Mouse (Mus musculus) forebrain, embryonic 15.5 days (tissue): ENCODE measurements around the gene Pcif1. TPM values are rescaled to one million over a fixed set of nuclear protein-coding genes. Genes with fewer than 3 reads are reported as not detected.
"Not testable (repeated sequence)": the region's sequence is repeated elsewhere in the genome, so short reads cannot be mapped to it uniquely, and the experiment has no call there.

Source experiments
- ATAC-seq: fragments of 200-750 bp; cut with Nextera tagmentation; replicated peaks from 2 replicates; pipeline ENCODE4 v1.8.0; 2017; ENCODE audit warnings: mild to moderate bottlenecking, moderate TSS enrichment, moderate library complexity
- H3K27ac ChIP-seq: fragments of 300-500 bp; sonication (generic); replicated peaks from 2 replicates; pipeline ENCODE4 v1.5.1; 2015; ENCODE audit warnings: mild to moderate bottlenecking, inconsistent platforms
- H3K27me3 ChIP-seq: fragments of 300-500 bp; sonication (generic); 2 replicates; pipeline ENCODE4 v1.6.1; 2015; ENCODE audit warnings: inconsistent platforms
- H3K36me3 ChIP-seq: fragments of 300-500 bp; sonication (generic); 2 replicates; pipeline ENCODE4 v1.6.1; 2015; ENCODE audit warnings: mild to moderate bottlenecking, inconsistent platforms
- H3K4me1 ChIP-seq: fragments of 300-500 bp; sonication (generic); 2 replicates; pipeline ENCODE4 v1.6.1; 2015; ENCODE audit warnings: inconsistent platforms
- H3K4me2 ChIP-seq: fragments of 300-500 bp; sonication (generic); replicated peaks from 2 replicates; pipeline ENCODE4 v1.6.1; 2015; ENCODE audit warnings: mild to moderate bottlenecking, inconsistent platforms
- H3K4me3 ChIP-seq: fragments of 300-500 bp; sonication (generic); 2 replicates; pipeline ENCODE4 v1.5.1; 2015; ENCODE audit warnings: mild to moderate bottlenecking, inconsistent platforms
- H3K9ac ChIP-seq: fragments of 300-500 bp; sonication (generic); replicated peaks from 2 replicates; pipeline ENCODE4 v1.6.1; 2015; ENCODE audit warnings: mild to moderate bottlenecking, inconsistent platforms
- H3K9me3 ChIP-seq: fragments of 300-500 bp; sonication (generic); 2 replicates; pipeline ENCODE4 v1.6.1; 2016; ENCODE audit warnings: inconsistent platforms
- WGBS: fragments of 180-500 bp; shearing (Covaris S2); methylation state at CpG from one replicate; pipeline ENCODE4 v1.1.7; 2015; ENCODE audit warnings: mixed read lengths; 5-methylcytosine and 5-hydroxymethylcytosine counted together
- polyA plus RNA-seq: library from polyadenylated mRNA; unstranded; fragments of >200 nt; fragmentation: Nextera tagmentation; extraction: Ambion mirVana; gene quantifications from 2 replicates; pipeline ENCODE4 v1.2.1, GENCODE M21; 2015

Pcif1 gene
- polyA plus RNA-seq, 1 experiment from 2014 or later = 101 TPM

DNA sequence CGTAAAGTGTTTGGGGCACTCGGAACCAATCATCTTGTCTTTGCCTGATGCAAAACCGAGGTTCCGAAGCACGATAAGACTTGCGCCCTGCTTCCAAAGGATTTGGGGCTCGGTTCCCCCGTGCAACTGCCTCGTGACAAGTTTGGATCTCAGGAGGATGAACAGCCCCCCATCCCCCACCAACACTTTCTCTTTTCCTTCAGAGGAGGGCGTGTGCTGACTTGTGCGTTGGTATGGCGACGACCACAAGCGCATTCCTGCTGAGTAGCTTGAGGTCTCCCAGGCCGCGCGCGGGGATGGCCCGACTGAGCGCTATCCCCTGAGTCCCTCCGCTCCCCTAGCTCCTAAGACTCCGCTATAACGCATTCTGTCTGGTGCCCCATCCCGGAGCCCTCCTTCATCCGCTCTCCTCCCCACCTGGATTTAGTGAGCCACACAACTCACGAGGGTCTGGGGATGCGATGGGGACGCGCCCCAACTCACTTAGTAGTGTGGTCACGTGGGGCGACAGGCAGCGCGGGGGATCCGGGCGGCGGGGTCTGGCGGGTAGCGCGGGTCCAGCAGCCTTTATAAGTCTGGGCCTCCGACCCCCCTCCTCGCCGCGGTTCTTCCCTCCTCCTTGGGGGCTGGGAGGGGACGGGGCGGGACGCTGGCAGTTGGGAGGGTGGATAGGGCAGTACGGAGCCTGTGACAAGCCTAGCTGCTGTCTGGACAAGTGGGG lies 21.8 kb upstream of the Pcif1 start, which contains the start of gene Pltp:
Gene Pltp, minus strand, starts transcription at position 611 of the 721 bp plus-strand sequence.
- Histone ChIP-seq H3K9ac (peak within 1 kb of the TSS; percentile 39), H3K36me3 (no peaks in the 10 kb centered on the region), H3K27me3 (peaks cover 37% of the 10 kb centered on the region), H3K4me2 (peak within 1 kb of the TSS; percentile 90), H3K4me3 (peak within 1 kb of the TSS; percentile 44), H3K27ac (no peak within 1 kb of the TSS), H3K9me3 (no peaks in the 10 kb centered on the region), H3K4me1 (peaks cover 26% of the 10 kb centered on the region)
- ATAC-seq = peak; percentile 57
- WGBS = under 1% methylated on average over 45 of the region's 47 CpGs

DNA sequence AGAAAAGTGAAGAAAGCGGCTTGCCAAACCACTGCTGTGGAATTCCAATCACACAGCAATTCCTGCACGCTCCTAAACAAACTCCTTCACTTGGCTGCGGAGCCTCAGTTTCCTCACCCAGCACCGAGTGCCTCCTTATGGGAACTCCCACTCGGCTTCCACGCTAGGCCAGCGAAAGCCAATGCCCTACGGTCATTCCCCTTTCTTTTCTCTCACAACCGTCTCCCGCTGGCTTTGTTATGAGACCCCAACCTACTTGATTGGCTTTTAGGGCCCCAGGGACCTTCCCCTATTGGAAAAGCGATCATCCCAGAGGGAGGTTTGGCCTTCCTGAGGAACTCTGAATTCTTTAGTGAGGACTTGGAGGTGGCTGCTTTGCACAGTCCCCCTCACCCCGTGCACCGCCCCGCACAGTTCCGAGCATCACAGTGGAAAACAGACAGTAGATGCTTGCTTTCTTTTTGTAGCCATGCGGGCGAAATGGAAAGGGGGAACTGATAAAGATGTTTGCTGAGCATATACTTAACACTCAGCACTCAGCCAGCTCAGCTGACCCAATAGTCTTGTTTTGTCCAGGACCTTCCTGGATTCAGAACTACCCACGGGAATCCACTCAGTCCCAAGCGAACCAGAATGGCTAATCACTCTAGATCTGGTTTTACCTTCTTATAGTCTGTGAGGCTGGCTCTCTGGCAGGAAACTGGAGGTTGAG lies 21.1 kb upstream of the Pcif1 start:
- no peaks in the 10 kb centered on the region for H3K36me3 ChIP-seq
- no peak overlapping the region for H3K9ac ChIP-seq
- peak overlapping the region; percentile 90 for H3K4me2 ChIP-seq
- H3K27ac ChIP-seq = no peak overlapping the region
- H3K4me1 ChIP-seq = peaks cover 31% of the 10 kb centered on the region
- no peak for ATAC-seq
- H3K4me3 ChIP-seq = peak overlapping the region; percentile 44
- H3K27me3 ChIP-seq = peaks cover 37% of the 10 kb centered on the region
- no peaks in the 10 kb centered on the region for H3K9me3 ChIP-seq
- 3% methylated on average over 19 of the region's 19 CpGs for WGBS

DNA sequence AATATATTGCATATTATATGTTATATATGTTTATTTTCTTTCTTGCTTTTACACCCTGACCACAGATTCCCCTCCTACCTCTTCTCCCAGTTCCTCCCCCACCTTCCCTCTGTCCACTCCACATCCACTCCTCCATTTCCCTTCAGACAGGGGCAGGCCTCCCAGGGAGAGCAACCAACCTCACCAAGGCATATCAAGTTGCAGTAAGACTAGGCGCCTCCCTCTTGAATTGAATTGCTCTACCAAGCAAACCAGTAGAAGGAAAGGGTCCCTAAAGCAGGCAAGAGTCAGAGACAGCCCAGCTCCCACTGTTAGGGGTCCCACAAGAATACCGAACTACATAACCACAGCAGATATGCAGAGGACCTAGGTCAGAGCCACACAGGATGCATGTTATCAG lies 19.9 kb upstream of the Pcif1 start:
- WGBS = 72% methylated on average over 2 of the region's 2 CpGs
- no peak for ATAC-seq

DNA sequence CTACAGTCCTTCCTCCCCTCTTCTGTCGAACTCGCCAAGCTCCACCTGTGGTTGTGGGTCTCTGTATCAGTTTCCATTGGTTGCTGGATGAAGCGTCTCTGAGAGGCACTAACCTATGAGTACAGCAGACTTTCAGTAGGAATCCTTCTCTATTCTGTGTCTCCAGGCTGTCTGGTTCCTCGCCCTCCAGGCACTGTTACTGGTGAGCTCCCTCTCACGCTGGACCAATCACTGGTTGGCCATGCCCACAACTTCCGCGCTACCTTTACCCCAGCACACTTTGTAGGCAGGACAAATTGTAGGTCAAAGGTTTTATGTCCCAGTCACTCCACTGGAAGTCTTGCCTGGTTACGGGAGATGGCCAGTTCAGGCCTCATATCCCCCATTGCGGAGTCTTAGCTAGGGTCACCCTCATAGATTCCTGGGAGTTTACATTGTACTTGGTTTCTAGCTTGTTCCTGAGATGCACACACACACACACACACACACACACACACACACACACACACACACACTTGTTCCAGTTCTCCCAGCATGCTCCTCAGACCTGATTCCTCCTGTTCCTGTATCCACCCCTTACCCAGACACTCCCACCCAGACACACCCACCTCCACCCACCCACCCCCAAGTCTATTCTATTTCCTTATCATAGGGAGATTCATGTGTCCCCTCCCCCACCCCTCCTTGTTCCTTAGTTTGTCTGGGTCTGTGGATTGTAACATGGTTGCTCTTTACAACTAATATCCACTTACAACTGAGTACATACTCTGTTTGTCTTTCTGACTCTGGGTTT lies 19.3 kb upstream of the Pcif1 start:
- 64% methylated on average over 9 of the region's 9 CpGs for WGBS
- no peak for ATAC-seq
- no peaks in the 10 kb centered on the region for H3K36me3 ChIP-seq
- no peak overlapping the region for H3K9ac ChIP-seq
- peaks cover 36% of the 10 kb centered on the region for H3K27me3 ChIP-seq
- no peaks in the 10 kb centered on the region for H3K9me3 ChIP-seq
- no peak overlapping the region for H3K4me3 ChIP-seq
- no peak overlapping the region for H3K27ac ChIP-seq
- H3K4me2 ChIP-seq = no peak overlapping the region
- peaks cover 31% of the 10 kb centered on the region for H3K4me1 ChIP-seq

More for the DNA sequence above, 19.9 kb upstream of the Pcif1 start:
- Histone ChIP-seq H3K9ac (no peak overlapping the region), H3K36me3 (no peaks in the 10 kb centered on the region), H3K27me3 (peaks cover 37% of the 10 kb centered on the region), H3K27ac (no peak overlapping the region), H3K9me3 (no peaks in the 10 kb centered on the region), H3K4me2 (no peak overlapping the region), H3K4me3 (no peak overlapping the region), H3K4me1 (peaks cover 31% of the 10 kb centered on the region)

DNA sequence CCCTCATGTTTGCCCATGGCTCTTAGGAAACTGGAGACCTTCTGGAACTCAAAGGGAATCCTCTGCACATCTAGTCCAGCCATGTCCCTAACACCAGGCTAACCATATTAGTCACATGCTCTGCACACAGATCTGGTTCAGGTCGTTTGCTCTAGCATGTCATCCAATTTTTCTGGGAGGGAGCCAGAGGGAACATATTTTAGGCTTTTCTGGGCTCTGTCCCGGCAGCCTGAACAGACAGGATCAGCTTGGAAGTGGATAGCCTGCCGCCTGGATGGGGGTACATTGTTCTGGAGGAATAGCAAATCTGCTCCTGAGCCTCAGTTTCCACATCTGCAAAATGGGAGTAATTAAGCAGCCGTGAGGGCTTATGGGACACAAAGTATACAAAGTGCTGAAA lies 18.0 kb upstream of the Pcif1 start:
- H3K9me3 ChIP-seq = no peaks in the 10 kb centered on the region
- H3K27me3 ChIP-seq = peaks cover 27% of the 10 kb centered on the region; the same call in 1 of the 2 replicates
- no peak overlapping the region for H3K9ac ChIP-seq
- H3K36me3 ChIP-seq = no peaks in the 10 kb centered on the region
- H3K27ac ChIP-seq = no peak overlapping the region
- no peak overlapping the region for H3K4me2 ChIP-seq
- H3K4me1 ChIP-seq = peaks cover 31% of the 10 kb centered on the region
- ATAC-seq = no peak
- 71% methylated on average over 4 of the region's 4 CpGs for WGBS
- H3K4me3 ChIP-seq = no peak overlapping the region

DNA sequence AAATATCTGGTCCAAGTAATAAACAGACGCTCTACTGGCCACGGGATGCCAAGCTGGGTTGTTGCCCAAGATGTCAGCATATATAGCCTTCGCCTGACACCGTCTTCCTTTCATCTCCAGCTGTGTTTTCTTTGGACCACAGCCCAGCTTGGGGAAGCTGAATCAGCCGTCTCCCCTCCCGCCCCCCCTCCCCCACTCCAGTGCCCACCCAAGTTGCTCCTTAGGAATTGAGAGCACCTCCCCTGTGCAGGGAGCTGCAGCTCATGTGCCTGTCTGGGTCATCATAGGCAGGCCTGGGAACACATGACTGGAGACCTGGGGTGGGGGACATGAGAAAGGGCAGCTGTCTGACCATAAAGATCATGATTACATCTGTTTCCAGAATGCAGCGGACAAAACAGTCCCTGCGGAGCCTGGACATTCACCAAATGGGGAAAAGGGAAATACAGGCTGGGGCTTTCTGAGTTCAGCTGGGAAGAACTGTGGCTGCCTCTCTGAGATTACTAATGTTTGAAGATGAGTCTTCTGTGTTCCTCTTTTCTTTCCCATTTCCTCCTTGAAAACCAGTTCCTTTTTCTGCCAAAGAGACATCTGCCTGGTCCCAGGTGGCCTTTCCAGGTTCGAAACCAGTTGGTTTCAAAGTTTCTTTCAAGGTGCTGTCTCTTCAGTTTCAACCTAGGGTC lies 16.8 kb upstream of the Pcif1 start:
- Histone ChIP-seq H3K4me3 (no peak overlapping the region), H3K27me3 (peaks cover 14% of the 10 kb centered on the region; the same call in 1 of the 2 replicates), H3K4me1 (peaks cover 19% of the 10 kb centered on the region), H3K9ac (no peak overlapping the region), H3K4me2 (no peak overlapping the region), H3K27ac (peak overlapping the region; percentile 16; the same call in 1 of the 2 replicates), H3K9me3 (no peaks in the 10 kb centered on the region), H3K36me3 (no peaks in the 10 kb centered on the region)
- ATAC-seq = no peak
- WGBS = 36% methylated on average over 9 of the region's 9 CpGs

DNA sequence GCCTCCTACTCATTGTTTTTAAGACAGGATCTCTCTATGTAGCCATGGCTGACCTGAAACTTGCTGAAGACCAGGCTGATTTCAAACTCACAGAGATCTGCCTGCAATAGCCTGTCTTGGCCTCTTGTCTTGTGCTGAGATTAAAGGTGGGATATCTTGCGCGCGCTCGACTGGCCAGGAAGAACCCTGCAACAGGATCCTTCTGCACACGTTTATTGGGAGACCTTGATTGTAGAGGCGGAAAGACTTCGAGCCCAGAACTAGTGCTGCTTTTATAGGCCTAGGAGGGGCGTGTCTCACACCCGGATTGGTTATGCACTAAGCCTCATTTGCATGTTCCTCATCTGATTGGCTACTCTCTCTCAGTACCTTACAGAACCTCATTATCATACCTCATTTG lies 15.7 kb upstream of the Pcif1 start:
- H3K27me3 ChIP-seq, H3K27ac ChIP-seq, H3K9ac ChIP-seq, H3K36me3 ChIP-seq, H3K9me3 ChIP-seq, H3K4me2 ChIP-seq, H3K4me3 ChIP-seq, ATAC-seq: not testable (repeated sequence)
- H3K4me1 ChIP-seq = peaks cover 10% of the 10 kb centered on the region
- WGBS = 92% methylated on average over 9 of the region's 9 CpGs

DNA sequence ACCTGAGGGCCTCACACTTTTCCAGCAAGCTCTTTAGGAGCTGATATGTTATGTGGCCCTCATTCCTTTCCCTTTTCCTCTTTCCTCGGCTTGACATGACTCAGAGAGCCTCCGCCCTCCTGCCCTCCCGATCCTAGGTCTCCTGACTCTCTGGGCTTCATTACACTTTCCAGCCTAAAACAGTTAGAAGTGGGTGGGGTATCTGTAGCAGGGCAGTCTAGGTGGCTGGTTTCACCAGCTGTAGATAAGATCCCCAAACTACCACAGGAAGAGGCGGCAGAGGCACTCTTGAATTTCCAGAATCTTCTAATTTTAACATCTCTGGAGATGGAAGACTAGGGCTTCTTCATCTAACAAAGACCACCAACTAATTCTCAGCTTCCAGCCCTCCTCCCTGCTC lies 14.5 kb upstream of the Pcif1 start:
- WGBS = 94% methylated on average over 4 of the region's 4 CpGs
- peaks cover 10% of the 10 kb centered on the region for H3K4me1 ChIP-seq
- no peak overlapping the region for H3K27ac ChIP-seq
- H3K27me3 ChIP-seq = peaks cover 2% of the 10 kb centered on the region; the same call in 1 of the 2 replicates
- H3K9me3 ChIP-seq = no peaks in the 10 kb centered on the region
- no peak overlapping the region for H3K9ac ChIP-seq
- no peak for ATAC-seq
- H3K4me3 ChIP-seq = no peak overlapping the region
- no peaks in the 10 kb centered on the region for H3K36me3 ChIP-seq
- H3K4me2 ChIP-seq = no peak overlapping the region

DNA sequence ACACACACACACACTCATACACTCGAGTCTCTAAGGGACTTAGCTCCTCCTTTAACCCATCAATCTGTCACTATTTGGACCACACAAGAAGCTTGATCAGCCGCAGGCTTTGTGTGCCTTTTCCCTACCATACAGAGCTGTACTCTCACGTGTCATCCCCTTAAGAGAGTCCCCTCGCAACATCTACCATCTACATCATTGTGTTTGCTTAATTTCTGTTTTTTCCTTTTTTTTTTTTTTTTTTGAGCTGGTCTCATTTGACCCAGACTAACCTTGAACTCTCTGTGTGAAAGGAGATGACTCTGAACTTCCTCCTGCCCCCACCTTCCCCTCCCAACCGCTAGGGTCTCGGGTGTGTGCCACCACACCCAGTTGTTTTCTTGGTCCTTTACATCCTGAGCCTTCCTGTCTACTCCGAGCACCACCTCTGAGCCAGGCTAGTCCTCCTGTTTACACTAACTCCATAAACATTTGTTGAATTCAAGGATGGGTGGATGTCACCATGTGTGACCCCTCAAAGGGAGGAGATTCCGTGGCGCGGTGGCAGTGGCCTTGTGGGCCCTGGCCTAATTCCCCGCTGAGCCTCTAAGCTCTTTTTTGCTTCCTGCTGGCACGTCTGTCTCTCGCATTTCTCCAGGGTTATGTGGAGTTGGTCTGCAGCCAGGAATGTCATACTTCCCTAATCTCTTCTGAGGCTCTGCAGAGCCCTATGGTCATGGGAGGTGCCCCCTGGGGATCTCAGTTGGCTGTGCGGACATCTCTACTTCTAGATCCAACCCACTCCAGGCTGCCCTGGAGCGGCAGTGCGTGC lies 12.2 kb upstream of the Pcif1 start:
- no peaks in the 10 kb centered on the region for H3K27me3 ChIP-seq
- no peak overlapping the region for H3K9ac ChIP-seq
- H3K9me3 ChIP-seq = no peaks in the 10 kb centered on the region
- no peak overlapping the region for H3K4me2 ChIP-seq
- peaks cover 7% of the 10 kb centered on the region for H3K4me1 ChIP-seq
- H3K27ac ChIP-seq = no peak overlapping the region
- ATAC-seq = no peak
- no peaks in the 10 kb centered on the region for H3K36me3 ChIP-seq
- 74% methylated on average over 16 of the region's 16 CpGs for WGBS
- no peak overlapping the region for H3K4me3 ChIP-seq

DNA sequence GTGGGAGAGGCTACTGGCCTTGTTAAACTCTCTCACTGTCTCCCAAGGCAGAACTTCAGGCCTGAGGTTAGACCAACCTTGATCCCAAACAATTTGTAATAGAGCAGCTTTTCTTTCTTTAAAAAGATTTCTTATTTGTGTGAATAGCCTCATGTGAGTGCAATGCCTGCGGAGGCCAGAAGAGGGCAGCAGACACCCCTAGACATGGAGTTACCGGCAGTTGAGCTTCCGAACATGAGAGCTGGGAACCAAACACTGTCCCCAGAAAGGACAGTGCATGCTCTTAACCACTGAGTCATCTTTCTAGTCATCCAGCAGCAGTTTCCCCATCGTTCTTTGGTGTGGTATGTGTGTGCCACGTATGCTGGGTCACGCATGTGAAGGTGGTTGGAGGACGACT lies 11.5 kb upstream of the Pcif1 start:
- ATAC-seq = no peak
- no peak overlapping the region for H3K4me2 ChIP-seq
- peaks cover 2% of the 10 kb centered on the region; the same call in 1 of the 2 replicates for H3K4me1 ChIP-seq
- no peak overlapping the region for H3K27ac ChIP-seq
- H3K4me3 ChIP-seq = no peak overlapping the region
- 92% methylated on average over 7 of the region's 7 CpGs for WGBS
- H3K9ac ChIP-seq = no peak overlapping the region
- H3K9me3 ChIP-seq = no peaks in the 10 kb centered on the region
- H3K36me3 ChIP-seq = no peaks in the 10 kb centered on the region
- no peaks in the 10 kb centered on the region for H3K27me3 ChIP-seq

DNA sequence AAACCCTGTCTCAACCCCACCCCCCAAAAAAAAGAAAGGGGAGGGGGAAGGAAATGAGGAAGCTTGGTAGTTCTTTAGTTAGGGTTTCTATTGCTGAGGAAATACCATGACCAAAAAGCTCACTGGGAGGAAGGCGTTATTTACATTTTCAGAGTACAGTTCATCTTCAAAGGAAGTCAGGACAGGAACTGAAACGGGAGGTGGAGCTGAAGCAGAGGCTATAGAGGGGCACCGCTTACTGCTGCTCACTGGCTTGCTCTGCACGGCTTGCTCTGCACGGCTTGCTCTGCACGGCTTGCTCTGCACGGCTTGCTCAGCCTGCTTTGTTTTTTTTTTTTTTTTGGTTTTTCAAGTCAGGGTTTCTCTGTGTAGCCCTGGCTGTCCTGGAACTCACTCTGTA lies 10.6 kb upstream of the Pcif1 start:
- H3K9ac ChIP-seq = no peak overlapping the region
- H3K4me3 ChIP-seq = no peak overlapping the region
- H3K4me1 ChIP-seq = no peaks in the 10 kb centered on the region
- no peaks in the 10 kb centered on the region for H3K36me3 ChIP-seq
- no peak overlapping the region for H3K27ac ChIP-seq
- H3K4me2 ChIP-seq = no peak overlapping the region
- H3K27me3 ChIP-seq = no peaks in the 10 kb centered on the region
- ATAC-seq = no peak
- H3K9me3 ChIP-seq = no peaks in the 10 kb centered on the region
- WGBS = 83% methylated on average over 7 of the region's 7 CpGs
